Mouse (Mus musculus) ES-E14 (cell line): ENCODE data around the gene Sgms1.

Source experiments
- CHD2 ChIP-seq: IDR thresholded peaks from 2 replicates; pipeline ENCODE4 v1.6.1; 2014; ENCODE audit warnings: mild to moderate bottlenecking, low read depth, low read length, inconsistent platforms
- HCFC1 ChIP-seq: IDR thresholded peaks from 2 replicates; pipeline ENCODE4 v1.6.1; 2012; ENCODE audit warnings: low read length, inconsistent platforms, borderline replicate concordance; ENCODE audit not compliant: insufficient read depth
- MAFK ChIP-seq: IDR thresholded peaks from 2 replicates; pipeline ENCODE4 v1.6.1; 2014; ENCODE audit warnings: mild to moderate bottlenecking, low read depth, low read length, inconsistent platforms; ENCODE audit not compliant: insufficient read depth
- ZNF384 ChIP-seq: IDR thresholded peaks from 2 replicates; pipeline ENCODE4 v1.6.1; 2012; ENCODE audit warnings: low read depth, low read length, inconsistent platforms

DNA sequence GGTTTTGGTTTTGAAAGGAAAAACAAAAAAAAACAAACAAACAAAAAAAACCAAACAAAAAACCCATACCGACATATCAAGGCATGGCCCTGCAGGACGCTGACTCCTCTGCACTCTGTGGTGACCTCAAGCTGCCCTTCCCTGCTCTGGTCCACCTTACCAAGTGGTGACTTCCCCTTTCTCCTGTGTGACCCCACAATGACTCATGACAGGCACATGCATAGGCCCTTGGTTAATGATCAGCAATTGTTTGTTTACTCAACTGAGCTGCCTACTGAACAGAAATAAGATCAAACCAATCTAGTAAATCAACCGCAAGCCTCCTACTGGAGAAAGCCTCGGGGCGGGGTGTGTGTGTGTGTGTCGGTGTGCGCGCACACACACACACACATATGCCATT is 112.7 kb downstream of the Sgms1 start:
- TF ChIP-seq MAFK (no peak), CHD2 (no peak), ZNF384 (no peak), HCFC1 (no peak)
